Mouse (Mus musculus): ENCODE data around the gene Tenm2. TPM values are rescaled to one million over a fixed set of nuclear protein-coding genes. Genes with fewer than 3 reads are reported as not detected.
A peak's percentile ranks its signal among the peaks of the same experiment; 100 is the strongest.

Gene Tenm2
- polyA plus RNA-seq, 1 experiment from 2014 or later, result not detected

GRCm38 (mm10) chr11:36941429-36941828 lies 294.3 kb downstream of the Tenm2 start:
- no peaks in the 10 kb centered on the region for H3K9me3 ChIP-seq (ENCODE audit: low read length)
- no peak for ATAC-seq
- no peak overlapping the region for H3K4me2 ChIP-seq (ENCODE audit: low read depth, low read length)
- H3K9ac ChIP-seq (replicated peaks), result no peak overlapping the region
- H3K36me3 ChIP-seq (replicated peaks; ENCODE audit: insufficient read depth, low read length), result no peaks in the 10 kb centered on the region
- no peaks in the 10 kb centered on the region for H3K27me3 ChIP-seq (ENCODE audit: insufficient read depth, low read length)
- no peak for DNase-seq
- TF ChIP-seq EP300 (IDR thresholded peaks at IDR 0.05; ENCODE audit: low read depth) (no peak), CTCF (IDR thresholded peaks at IDR 0.05; ENCODE audit: low read depth) (no peak)
- H3K4me1 ChIP-seq (ENCODE audit: insufficient read depth), result no peaks in the 10 kb centered on the region
- no peak overlapping the region for H3K27ac ChIP-seq (ENCODE audit: low read depth)
- H3K4me3 ChIP-seq (ENCODE audit: low read depth, low read length), result no peak overlapping the region
- 82% methylated on average over 6 of the region's 6 CpGs for WGBS (ENCODE audit: insufficient replicate concordance)

- WGBS (ENCODE audit: insufficient replicate concordance), result 46% methylated on average over 7 of the region's 7 CpGs
- no peak for ATAC-seq
- Histone ChIP-seq H3K27me3 (ENCODE audit: insufficient read depth, low read length) (no peaks in the 10 kb centered on the region), H3K9ac (replicated peaks) (no peak overlapping the region), H3K4me3 (ENCODE audit: low read depth, low read length) (no peak overlapping the region), H3K27ac (ENCODE audit: low read depth) (no peak overlapping the region), H3K4me2 (ENCODE audit: low read depth, low read length) (no peak overlapping the region), H3K36me3 (replicated peaks; ENCODE audit: insufficient read depth, low read length) (no peaks in the 10 kb centered on the region), H3K9me3 (ENCODE audit: low read length) (no peaks in the 10 kb centered on the region), H3K4me1 (ENCODE audit: insufficient read depth) (no peaks in the 10 kb centered on the region)
- TF ChIP-seq CTCF (IDR thresholded peaks at IDR 0.05; ENCODE audit: low read depth), result no peak
- TF ChIP-seq EP300 (IDR thresholded peaks at IDR 0.05; ENCODE audit: low read depth), result no peak
- DNase-seq, result no peak
Observed at GRCm38 (mm10) chr11:36940557-36941110, 295.1 kb downstream of the Tenm2 start.

GRCm38 (mm10) chr11:36929817-36930216 lies 305.9 kb downstream of the Tenm2 start:
- no peak overlapping the region for H3K4me3 ChIP-seq (ENCODE audit: low read depth, low read length)
- 85% methylated on average over 5 of the region's 5 CpGs for WGBS (ENCODE audit: insufficient replicate concordance)
- H3K9ac ChIP-seq (replicated peaks), result no peak overlapping the region
- H3K9me3 ChIP-seq (ENCODE audit: low read length), result no peaks in the 10 kb centered on the region
- no peak for DNase-seq
- H3K4me1 ChIP-seq (ENCODE audit: insufficient read depth), result no peaks in the 10 kb centered on the region
- H3K27me3 ChIP-seq (ENCODE audit: insufficient read depth, low read length), result no peaks in the 10 kb centered on the region
- TF ChIP-seq CTCF (IDR thresholded peaks at IDR 0.05; ENCODE audit: low read depth) (no peak), EP300 (IDR thresholded peaks at IDR 0.05; ENCODE audit: low read depth) (no peak)
- no peaks in the 10 kb centered on the region for H3K36me3 ChIP-seq (replicated peaks; ENCODE audit: insufficient read depth, low read length)
- H3K27ac ChIP-seq (ENCODE audit: low read depth), result no peak overlapping the region
- ATAC-seq, result no peak
- no peak overlapping the region for H3K4me2 ChIP-seq (ENCODE audit: low read depth, low read length)

- 66% methylated on average over 9 of the region's 9 CpGs for WGBS (ENCODE audit: insufficient replicate concordance)
- Histone ChIP-seq H3K4me3 (ENCODE audit: low read depth, low read length) (no peak overlapping the region), H3K9ac (replicated peaks) (no peak overlapping the region), H3K27me3 (ENCODE audit: insufficient read depth, low read length) (no peaks in the 10 kb centered on the region), H3K27ac (ENCODE audit: low read depth) (no peak overlapping the region), H3K4me2 (ENCODE audit: low read depth, low read length) (no peak overlapping the region), H3K36me3 (replicated peaks; ENCODE audit: insufficient read depth, low read length) (no peaks in the 10 kb centered on the region), H3K9me3 (ENCODE audit: low read length) (no peaks in the 10 kb centered on the region), H3K4me1 (ENCODE audit: insufficient read depth) (no peaks in the 10 kb centered on the region)
- DNase-seq, result no peak
- no peak for TF ChIP-seq CTCF (IDR thresholded peaks at IDR 0.05; ENCODE audit: low read depth)
- ATAC-seq, result no peak
Observed at GRCm38 (mm10) chr11:36926705-36927406, 308.9 kb downstream of the Tenm2 start.

GRCm38 (mm10) chr11:36919301-36919700 lies 316.5 kb downstream of the Tenm2 start:
- ATAC-seq (no peak), DNase-seq (no peak)
- TF ChIP-seq EP300 (IDR thresholded peaks at IDR 0.05; ENCODE audit: low read depth) (no peak), CTCF (IDR thresholded peaks at IDR 0.05; ENCODE audit: low read depth) (no peak)
- Histone ChIP-seq H3K4me1 (ENCODE audit: insufficient read depth) (no peaks in the 10 kb centered on the region), H3K4me3 (ENCODE audit: low read depth, low read length) (no peak overlapping the region), H3K4me2 (ENCODE audit: low read depth, low read length) (no peak overlapping the region), H3K9ac (replicated peaks) (no peak overlapping the region), H3K36me3 (replicated peaks; ENCODE audit: insufficient read depth, low read length) (no peaks in the 10 kb centered on the region), H3K27me3 (ENCODE audit: insufficient read depth, low read length) (no peaks in the 10 kb centered on the region), H3K27ac (ENCODE audit: low read depth) (no peak overlapping the region), H3K9me3 (ENCODE audit: low read length) (no peaks in the 10 kb centered on the region)
- 68% methylated on average over 6 of the region's 6 CpGs for WGBS (ENCODE audit: insufficient replicate concordance)

- no peak for ATAC-seq
- DNase-seq, result peak; percentile 21
- Histone ChIP-seq H3K27me3 (ENCODE audit: insufficient read depth, low read length) (no peaks in the 10 kb centered on the region), H3K9me3 (ENCODE audit: low read length) (no peaks in the 10 kb centered on the region), H3K9ac (replicated peaks) (no peak overlapping the region), H3K27ac (ENCODE audit: low read depth) (no peak overlapping the region), H3K4me1 (ENCODE audit: insufficient read depth) (no peaks in the 10 kb centered on the region), H3K36me3 (replicated peaks; ENCODE audit: insufficient read depth, low read length) (no peaks in the 10 kb centered on the region), H3K4me2 (ENCODE audit: low read depth, low read length) (no peak overlapping the region), H3K4me3 (ENCODE audit: low read depth, low read length) (no peak overlapping the region)
- WGBS (ENCODE audit: insufficient replicate concordance), result 57% methylated on average over 4 of the region's 4 CpGs
- TF ChIP-seq EP300 (IDR thresholded peaks at IDR 0.05; ENCODE audit: low read depth) (no peak), CTCF (IDR thresholded peaks at IDR 0.05; ENCODE audit: low read depth) (peak; percentile 56)
Observed at GRCm38 (mm10) chr11:36911406-36911805, 324.4 kb downstream of the Tenm2 start.
